Mouse (Mus musculus): ENCODE results near the gene Pfkm.

The Pfkm gene

GRCm38 (mm10) chr15:98092372-98093120, at the start of gene Pfkm:
Gene Pfkm (plus strand): TSS chr15:98092589.
- DNase-seq, result no peak

DNA sequence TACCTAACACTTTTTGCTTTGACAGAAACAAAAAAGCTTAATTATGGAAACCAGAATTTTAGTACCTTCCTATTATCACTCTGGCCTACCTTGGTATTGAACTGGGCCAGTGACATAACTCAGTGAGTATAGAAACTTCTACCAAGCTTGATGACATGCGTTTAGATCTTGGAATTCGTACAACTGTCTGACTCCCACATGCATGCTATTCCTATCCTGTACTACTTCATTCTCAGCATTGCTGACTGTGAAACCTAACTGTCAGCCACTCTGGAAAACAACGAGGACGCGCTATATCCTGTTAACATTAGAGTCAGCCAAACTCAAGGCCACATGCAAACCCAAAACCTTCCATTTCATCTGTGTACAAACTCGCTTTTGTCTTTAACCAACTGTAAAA, 48.4 kb upstream of the Pfkm start:
- DNase-seq, result no peak

- DNase-seq, result no peak
Measured at GRCm38 (mm10) chr15:98044387-98044786, 48.0 kb upstream of the Pfkm start.

- DNase-seq, result no peak
Measured at GRCm38 (mm10) chr15:98048918-98049700, 43.3 kb upstream of the Pfkm start.

GRCm38 (mm10) chr15:98051685-98052084, 40.7 kb upstream of the Pfkm start:
- no peak for DNase-seq

DNA sequence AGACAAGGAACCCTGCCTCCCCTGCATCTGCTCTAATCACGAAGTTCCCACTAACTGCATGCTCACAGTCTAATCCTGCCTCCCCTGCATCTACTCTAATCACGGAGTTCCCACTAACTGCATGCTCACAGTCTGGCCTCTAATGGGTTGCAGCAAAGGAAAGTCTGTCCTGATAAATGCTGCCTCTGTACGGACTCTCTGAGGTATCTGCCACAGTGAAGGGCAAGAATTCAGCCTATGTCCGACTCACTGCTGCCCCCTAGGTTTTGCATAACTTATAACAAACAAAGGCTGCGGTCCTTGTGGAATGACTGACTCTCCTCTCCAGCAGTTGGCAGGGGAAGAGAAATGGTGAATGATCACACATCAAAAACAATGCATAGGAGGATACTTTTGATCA, 37.1 kb upstream of the Pfkm start:
- peak; percentile 39 to 44 for DNase-seq

- peak in 1 of 2 experiments; percentile 9 for DNase-seq
Measured at GRCm38 (mm10) chr15:98065881-98066280, 26.5 kb upstream of the Pfkm start.

DNA sequence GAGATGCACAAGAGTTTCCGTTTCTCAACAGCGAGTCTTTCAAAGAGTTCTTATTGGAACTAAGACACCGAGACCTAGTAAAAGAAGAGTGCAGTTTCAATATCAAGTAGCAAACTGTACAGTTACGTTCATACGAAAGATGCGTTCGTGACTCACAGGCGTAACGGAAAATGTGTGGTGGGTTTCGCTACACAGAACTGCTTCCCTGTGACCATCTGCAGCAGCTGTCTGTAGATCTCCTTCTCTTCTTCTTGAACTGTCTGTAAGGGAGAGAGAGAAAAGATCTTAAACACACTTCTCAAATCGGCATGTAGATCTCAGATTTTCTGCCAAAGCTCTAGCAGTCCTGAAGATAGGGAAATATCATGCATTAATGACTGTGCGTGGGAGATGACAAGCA, 25.8 kb upstream of the Pfkm start:
- DNase-seq, result no peak

- no peak for DNase-seq
Measured at GRCm38 (mm10) chr15:98067492-98067891, 24.9 kb upstream of the Pfkm start.

DNA sequence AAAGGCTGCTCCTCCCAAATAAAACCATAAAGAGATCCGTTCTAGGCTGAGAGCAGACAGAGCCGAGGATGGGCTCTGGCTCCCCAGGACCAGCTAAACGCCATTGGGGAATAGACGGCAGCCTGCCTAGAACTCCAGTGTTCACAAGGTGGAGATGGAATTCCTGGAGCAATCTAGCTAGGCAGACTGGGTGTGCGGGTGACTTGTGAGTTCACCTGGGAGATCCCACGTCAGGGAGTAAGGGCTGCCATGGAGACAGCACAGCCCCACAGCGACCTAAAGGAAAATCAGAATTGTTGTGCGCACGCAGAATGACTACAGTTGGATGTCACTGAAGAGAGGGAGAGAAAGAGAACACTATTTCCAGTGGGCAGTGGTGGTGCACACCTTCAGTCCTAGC, 23.9 kb upstream of the Pfkm start:
- DNase-seq, result no peak

GRCm38 (mm10) chr15:98069566-98070245, 22.7 kb upstream of the Pfkm start:
- DNase-seq, result no peak

DNA sequence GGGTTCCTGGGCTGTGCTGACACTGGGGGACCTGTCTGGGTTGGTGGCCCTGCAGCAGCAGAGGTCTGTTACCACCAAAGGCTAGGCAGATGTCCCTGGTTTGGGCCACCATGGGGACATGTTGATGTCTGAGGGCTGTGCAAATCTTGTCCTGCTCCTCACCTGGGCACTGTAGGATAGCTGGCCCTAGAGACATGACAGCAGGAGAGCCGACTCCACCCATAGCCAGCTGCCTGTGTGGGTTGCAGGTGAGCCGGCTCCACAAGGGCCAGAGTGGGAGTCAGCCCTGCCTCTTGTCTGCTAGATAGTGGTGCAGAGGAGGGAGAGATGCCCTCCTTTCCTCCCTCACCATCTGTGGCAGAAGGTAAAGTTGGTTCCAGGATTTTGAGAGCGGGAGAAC, 22.0 kb upstream of the Pfkm start:
- peak in 1 of 2 experiments; percentile 10 for DNase-seq

- DNase-seq, result no peak
Measured at GRCm38 (mm10) chr15:98074521-98074920, 17.9 kb upstream of the Pfkm start.

GRCm38 (mm10) chr15:98075034-98075433, 17.4 kb upstream of the Pfkm start:
- peak in 1 of 2 experiments; percentile 15 for DNase-seq

DNA sequence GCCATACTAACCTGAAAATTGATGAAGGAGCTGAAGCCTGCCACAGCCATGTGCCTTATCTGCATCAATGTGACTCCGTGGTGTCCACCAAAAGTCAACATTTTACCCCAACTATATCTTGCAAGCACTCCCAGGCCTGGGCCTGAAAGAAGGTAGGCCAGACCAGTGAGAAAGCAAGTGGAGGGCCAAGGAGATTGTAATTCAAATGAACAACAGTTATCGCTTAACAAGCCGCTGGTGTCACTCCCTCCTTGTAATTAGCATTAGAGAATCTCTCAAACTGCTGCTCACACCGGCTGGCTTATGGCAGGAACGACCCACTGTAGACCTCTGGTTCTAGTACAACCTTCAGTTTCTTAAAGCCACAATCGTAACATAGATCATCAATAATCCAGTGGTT, 15.5 kb upstream of the Pfkm start:
- no peak for DNase-seq

GRCm38 (mm10) chr15:98088889-98089288, 3.5 kb upstream of the Pfkm start:
- DNase-seq, result no peak

DNA sequence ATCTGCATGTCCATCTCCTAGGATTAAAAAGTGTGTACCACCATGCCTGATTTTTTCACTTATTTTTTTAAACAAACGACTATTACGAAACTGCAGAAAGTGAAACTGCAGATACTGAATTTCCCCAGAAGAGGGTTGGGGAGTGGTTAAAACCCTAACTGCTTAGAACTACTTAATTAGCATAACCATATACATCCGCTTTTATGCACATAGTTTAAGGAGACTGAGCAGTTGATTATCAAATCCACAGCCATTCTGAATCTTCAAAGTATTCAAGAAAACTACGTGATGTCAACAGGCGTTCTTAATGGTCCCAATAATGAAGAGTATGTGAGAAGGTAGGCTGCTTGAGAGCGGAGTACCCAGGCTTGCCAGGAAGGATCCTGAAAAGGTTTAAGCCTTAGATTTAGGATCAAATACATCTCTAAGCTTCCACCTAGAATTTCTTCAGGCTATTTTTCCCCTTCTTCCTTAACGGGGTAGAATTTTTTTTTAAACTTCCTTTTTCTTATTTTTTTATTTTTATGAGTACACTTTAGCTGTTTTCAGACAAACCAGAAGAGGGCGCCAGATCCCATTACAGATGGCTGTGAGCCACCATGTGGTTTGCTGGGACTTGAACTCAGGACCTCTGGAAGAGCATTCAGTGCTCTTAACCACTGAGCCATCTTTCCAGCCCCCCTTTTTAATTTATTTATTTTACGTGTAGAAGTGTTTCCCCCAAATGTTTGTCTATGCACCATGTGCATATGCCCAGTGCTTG, 2.8 kb upstream of the Pfkm start:
- peak; percentile 38 to 55 for DNase-seq

DNA sequence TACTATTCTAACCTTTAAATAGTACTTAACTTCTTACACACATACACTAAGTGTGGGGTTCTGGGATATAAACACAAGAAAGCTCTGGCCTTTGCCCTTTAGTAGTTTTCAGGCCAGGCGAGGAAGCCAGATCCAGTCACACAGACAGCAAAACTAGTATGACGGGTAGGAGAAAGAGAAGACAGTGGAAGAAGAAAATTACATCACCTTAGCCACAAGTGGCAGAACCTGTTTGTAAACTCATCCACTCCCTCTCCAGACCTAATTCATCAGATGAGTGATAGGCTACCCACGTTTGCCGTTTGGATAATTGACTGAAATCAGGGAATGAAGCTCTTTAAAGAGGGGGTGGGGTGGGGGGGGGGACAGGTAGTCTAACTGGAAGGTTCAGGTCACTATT, 548 bp upstream of the Pfkm start:
- no peak for DNase-seq

DNA sequence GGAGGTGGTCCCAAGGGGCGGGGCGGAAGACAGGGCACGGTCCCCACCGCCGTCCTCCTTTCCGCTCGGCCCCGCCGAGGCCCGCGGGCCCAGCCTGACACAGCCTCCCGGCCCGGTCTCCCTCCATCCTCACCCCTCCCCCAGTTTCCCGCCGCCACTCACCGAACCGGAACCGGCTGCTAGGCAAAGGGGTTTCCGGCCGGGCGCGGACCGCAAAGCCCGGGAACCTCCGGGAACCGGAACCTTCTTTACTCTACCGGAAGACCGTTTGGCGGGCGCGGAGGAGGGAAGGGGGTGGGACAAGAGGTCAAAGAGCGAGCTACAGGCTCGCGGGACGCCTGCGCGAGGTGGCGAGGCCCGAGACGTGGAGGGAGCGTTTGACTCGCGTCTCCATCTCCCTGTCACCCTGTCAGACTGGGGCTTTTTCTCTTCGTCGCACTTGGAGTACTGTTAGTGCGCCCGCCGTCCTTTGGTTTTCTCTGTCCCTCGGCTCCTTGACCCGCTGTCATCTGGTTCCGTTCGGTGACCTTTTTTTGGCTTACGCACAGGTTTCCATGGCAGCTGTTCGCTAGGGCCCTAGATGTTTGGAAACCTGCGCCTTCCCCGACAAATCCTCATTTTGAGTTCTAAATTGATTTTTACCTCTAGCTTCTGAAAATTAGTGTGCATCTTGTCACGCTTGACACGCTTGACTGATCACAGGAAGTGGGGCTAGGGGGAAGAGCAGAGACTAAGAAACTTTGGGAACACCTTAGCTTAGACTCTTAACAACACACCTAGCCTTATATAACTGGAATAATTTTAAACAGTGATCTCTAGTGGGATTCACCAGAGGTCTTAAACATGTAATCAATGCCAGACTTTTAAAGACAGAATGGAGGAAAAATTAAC, 977 bp downstream of the Pfkm start, which contains the start of gene Senp1:
Gene Senp1, minus strand, starts transcription at position 624 of the 891 bp plus-strand sequence.
- DNase-seq, result peak; percentile 90 to 92

- no peak for DNase-seq
Measured at GRCm38 (mm10) chr15:98094905-98095304, 2.5 kb downstream of the Pfkm start.

DNA sequence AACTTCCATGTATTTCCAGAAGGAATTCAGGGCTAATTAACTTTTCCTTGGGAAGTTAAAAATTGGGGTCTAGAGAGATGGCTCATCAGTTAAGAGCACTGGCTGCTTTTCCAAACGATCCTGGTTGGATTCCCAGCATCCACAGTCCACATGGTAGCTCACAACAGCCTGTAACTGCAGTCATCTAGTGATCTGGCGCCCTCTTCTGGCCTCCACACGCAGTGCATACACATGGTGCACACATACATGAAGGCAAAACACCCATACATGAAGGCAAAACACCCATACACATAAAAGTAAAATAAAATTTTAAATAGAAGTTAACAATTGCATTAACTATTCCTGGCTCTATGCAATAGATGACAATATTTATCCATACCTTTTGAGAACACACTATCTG, 4.6 kb downstream of the Pfkm start:
- no peak for DNase-seq

- DNase-seq, result no peak
Measured at GRCm38 (mm10) chr15:98098519-98098918, 6.1 kb downstream of the Pfkm start.
